ENCODE assay signal across 12 mouse cellular contexts in the genomic region with DNA sequence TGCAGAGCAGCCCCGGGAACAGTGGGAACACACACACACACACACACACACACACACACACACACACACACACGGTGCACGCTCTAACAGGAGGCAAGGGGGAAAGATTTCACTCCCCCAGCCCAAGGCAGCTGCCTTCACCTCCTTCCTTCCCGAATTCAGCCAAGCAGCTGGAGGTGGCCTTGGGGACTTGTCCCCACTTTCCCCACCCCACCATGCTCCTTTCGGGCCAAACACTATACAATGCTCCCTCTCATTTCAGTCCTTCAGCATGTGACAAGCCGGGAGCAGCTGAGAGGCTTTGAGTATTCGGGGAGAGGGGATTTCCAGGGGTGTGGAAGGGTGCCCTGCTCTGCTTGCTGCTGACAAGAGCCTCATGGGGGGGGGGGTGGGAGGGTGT. TPM values are rescaled to one million over a fixed set of nuclear protein-coding genes. Genes with fewer than 3 reads are reported as not detected.
DNase-seq lines count a peak whose midpoint lies in the region; ATAC-seq and TF ChIP-seq lines count a peak whose summit lies in the region.
"Had no signal": no experiment of that assay in that cellular context is flagged by ENCODE, and none has a peak within 500 bp of the region (broad histone marks: within the 10 kb centered on the region; RNA-seq: fewer than 3 reads in every experiment).

No protein-coding gene starts in this region.

- H3K4me2 ChIP-seq in lung, embryonic 15.5 days, result no peak overlapping the region
- no peak overlapping the region; the same call in 1 of the 2 replicates for H3K4me2 ChIP-seq in embryonic facial prominence, embryonic 13.5 days
- H3K4me2 ChIP-seq in intestine, postnatal 0 days (replicated peaks; ENCODE audit: low read depth), result peak overlapping the region; percentile 21; the same call in 1 of the 2 replicates
- no peak overlapping the region for H3K4me2 ChIP-seq in stomach, embryonic 16.5 days (ENCODE audit: low read depth, low read length)

- no peaks in the 10 kb centered on the region for H3K36me3 ChIP-seq in lung, embryonic 15.5 days
- no peaks in the 10 kb centered on the region for H3K36me3 ChIP-seq in embryonic facial prominence, embryonic 13.5 days
- H3K36me3 ChIP-seq in intestine, postnatal 0 days (ENCODE audit: control insufficient read depth, insufficient read depth), result no peaks in the 10 kb centered on the region; the same call in 1 of the 2 replicates
- H3K36me3 ChIP-seq in stomach, embryonic 16.5 days (ENCODE audit: control insufficient read depth, insufficient read depth, low read length), result no peaks in the 10 kb centered on the region

- H3K9me3 ChIP-seq in lung, embryonic 15.5 days, result no peaks in the 10 kb centered on the region
- H3K9me3 ChIP-seq in embryonic facial prominence, embryonic 13.5 days, result no peaks in the 10 kb centered on the region
- H3K9me3 ChIP-seq in intestine, postnatal 0 days (ENCODE audit: control insufficient read depth), result no peaks in the 10 kb centered on the region
- H3K9me3 ChIP-seq in stomach, embryonic 16.5 days (replicated peaks; ENCODE audit: control insufficient read depth, low read length), result no peaks in the 10 kb centered on the region

- H3K27me3 ChIP-seq in lung, embryonic 15.5 days, result peaks cover 7% of the 10 kb centered on the region; the same call in 1 of the 2 replicates
- H3K27me3 ChIP-seq in embryonic facial prominence, embryonic 13.5 days, result peaks cover 24% of the 10 kb centered on the region
- H3K27me3 ChIP-seq in intestine, postnatal 0 days (replicated peaks; ENCODE audit: control insufficient read depth, insufficient read depth, low read length), result no peaks in the 10 kb centered on the region
- no peaks in the 10 kb centered on the region for H3K27me3 ChIP-seq in stomach, embryonic 16.5 days (ENCODE audit: control insufficient read depth, insufficient read depth, low read length)

- no peak for TF ChIP-seq CTCF in intestine, postnatal 0 days (IDR thresholded peaks at IDR 0.05; ENCODE audit: low read depth)

- H3K9ac ChIP-seq in lung, embryonic 15.5 days, result no peak overlapping the region
- H3K9ac ChIP-seq in embryonic facial prominence, embryonic 13.5 days, result no peak overlapping the region
- 0 out of 2 replicates have a peak overlapping the region, but pooled peaks have one; percentile 17 for H3K9ac ChIP-seq in intestine, postnatal 0 days (ENCODE audit: low read depth, low read length)
- no peak overlapping the region; the same call in 1 of the 2 replicates for H3K9ac ChIP-seq in stomach, embryonic 16.5 days (ENCODE audit: low read length)

- no peak for ATAC-seq in lung, embryonic 15.5 days (ENCODE audit: borderline replicate concordance, extremely low read depth, low FRiP score, low TSS enrichment)
- no peak for ATAC-seq in embryonic facial prominence, embryonic 13.5 days (ENCODE audit: insufficient number of reproducible peaks, insufficient read depth, low FRiP score, low TSS enrichment, low read depth)
- ATAC-seq in intestine, postnatal 0 days, result no peak
- no peak for ATAC-seq in stomach, embryonic 16.5 days (ENCODE audit: insufficient read depth, low FRiP score)
- ATAC-seq: activated CD4-positive, CD25-positive, alpha-beta regulatory T cell, adult 4 months had no signal

- H3K27ac ChIP-seq in lung, embryonic 15.5 days, result 0 out of 2 replicates have a peak overlapping the region, but pooled peaks have one; percentile 13
- H3K27ac ChIP-seq in embryonic facial prominence, embryonic 13.5 days, result peak overlapping the region; percentile 66
- no peak overlapping the region for H3K27ac ChIP-seq in intestine, postnatal 0 days (ENCODE audit: low read depth, low read length)
- peak overlapping the region; percentile 64; the same call in 1 of the 2 replicates for H3K27ac ChIP-seq in stomach, embryonic 16.5 days (ENCODE audit: low read length)

- DNase-seq in lung, adult 18-20 months, result no peak
- DNase-seq in adrenal gland, postnatal 4 days (ENCODE audit: low spot score in 2 of 2), result no peak
- DNase-seq in frontal cortex, postnatal 10 days (ENCODE audit: low spot score in 2 of 2), result no peak
- DNase-seq: cerebellum, postnatal 36 days; thymus, postnatal 36 days had no signal

- peaks cover 64% of the 10 kb centered on the region for H3K4me1 ChIP-seq in lung, embryonic 15.5 days
- H3K4me1 ChIP-seq in embryonic facial prominence, embryonic 13.5 days, result peaks cover 38% of the 10 kb centered on the region
- peaks cover 18% of the 10 kb centered on the region for H3K4me1 ChIP-seq in intestine, postnatal 0 days (replicated peaks; ENCODE audit: control insufficient read depth, insufficient read depth, low read length)
- H3K4me1 ChIP-seq in stomach, embryonic 16.5 days (ENCODE audit: control insufficient read depth, insufficient read depth, low read length), result peaks cover 52% of the 10 kb centered on the region

- 21% methylated on average over 7 of the region's 7 CpGs for WGBS in lung, embryonic 15.5 days
- 22% methylated on average over 7 of the region's 7 CpGs for WGBS in embryonic facial prominence, embryonic 13.5 days
- 31% methylated on average over 7 of the region's 7 CpGs for WGBS in intestine, postnatal 0 days
- 35% methylated on average over 7 of the region's 7 CpGs for WGBS in stomach, embryonic 16.5 days

- H3K4me3 ChIP-seq in lung, embryonic 15.5 days, result no peak overlapping the region
- H3K4me3 ChIP-seq in embryonic facial prominence, embryonic 13.5 days, result no peak overlapping the region
- no peak overlapping the region for H3K4me3 ChIP-seq in intestine, postnatal 0 days (ENCODE audit: low read depth, low read length)
- no peak overlapping the region for H3K4me3 ChIP-seq in stomach, embryonic 16.5 days (replicated peaks; ENCODE audit: low read length)

RNA-seq across cellular contexts. Expression of a gene that starts 19.3 kb away (rescaled TPM):
- 5.2 and 6.8 TPM in 2 replicates for polyA plus RNA-seq in lung, embryonic 15.5 days (2015; fragmentation: Nextera tagmentation; extraction: Ambion mirVana)
- polyA plus RNA-seq in embryonic facial prominence, embryonic 13.5 days (2015; fragmentation: Nextera tagmentation; extraction: Ambion mirVana), result 7.6 and 8.4 TPM in 2 replicates
- 14.3 and 15.1 TPM in 2 replicates for polyA plus RNA-seq in intestine, postnatal 0 days (2015; fragmentation: Nextera tagmentation; extraction: Ambion mirVana)
- 8.2 and 8.5 TPM in 2 replicates for polyA plus RNA-seq in stomach, embryonic 16.5 days (2015; fragmentation: Nextera tagmentation; extraction: Ambion mirVana)
- total RNA-seq in adrenal gland, postnatal 4 days (2021), result 10 to 100 TPM; 15.7 to 21.0 TPM

RNA-seq across cellular contexts. Expression of a gene that starts 45.5 kb away (rescaled TPM):
- 0.54 and 0.71 TPM in 2 replicates for polyA plus RNA-seq in lung, embryonic 15.5 days (2015; fragmentation: Nextera tagmentation; extraction: Ambion mirVana)
- 0.96 and 1.2 TPM in 2 replicates for polyA plus RNA-seq in embryonic facial prominence, embryonic 13.5 days (2015; fragmentation: Nextera tagmentation; extraction: Ambion mirVana)
- 1.3 and 1.6 TPM in 2 replicates for polyA plus RNA-seq in intestine, postnatal 0 days (2015; fragmentation: Nextera tagmentation; extraction: Ambion mirVana)
- 3.0 and 3.9 TPM in 2 replicates for polyA plus RNA-seq in stomach, embryonic 16.5 days (2015; fragmentation: Nextera tagmentation; extraction: Ambion mirVana)
- 1 to 10 TPM; 3.8 to 4.4 TPM for total RNA-seq in adrenal gland, postnatal 4 days (2021)
- total RNA-seq: CH12.LX; granulocyte monocyte progenitor cell, adult 5-6 weeks had no signal

RNA-seq across cellular contexts. Expression of a gene that starts 52.3 kb away (rescaled TPM):
- polyA plus RNA-seq in lung, embryonic 15.5 days (2015; fragmentation: Nextera tagmentation; extraction: Ambion mirVana), result 66.4 and 69.8 TPM in 2 replicates
- 80.0 and 84.5 TPM in 2 replicates for polyA plus RNA-seq in embryonic facial prominence, embryonic 13.5 days (2015; fragmentation: Nextera tagmentation; extraction: Ambion mirVana)
- polyA plus RNA-seq in intestine, postnatal 0 days (2015; fragmentation: Nextera tagmentation; extraction: Ambion mirVana), result 35.6 and 41.8 TPM in 2 replicates
- 72.9 and 80.0 TPM in 2 replicates for polyA plus RNA-seq in stomach, embryonic 16.5 days (2015; fragmentation: Nextera tagmentation; extraction: Ambion mirVana)
- 10 to 100 TPM; 79.5 to 80.4 TPM for total RNA-seq in adrenal gland, postnatal 4 days (2021)

RNA-seq across cellular contexts. Expression of a gene that starts 52.4 kb away (rescaled TPM):
- polyA plus RNA-seq in lung, embryonic 15.5 days (2015; fragmentation: Nextera tagmentation; extraction: Ambion mirVana), result 13.5 and 14.4 TPM in 2 replicates
- 25.4 and 25.5 TPM in 2 replicates for polyA plus RNA-seq in embryonic facial prominence, embryonic 13.5 days (2015; fragmentation: Nextera tagmentation; extraction: Ambion mirVana)
- 6.9 and 7.7 TPM in 2 replicates for polyA plus RNA-seq in intestine, postnatal 0 days (2015; fragmentation: Nextera tagmentation; extraction: Ambion mirVana)
- 13.0 and 13.1 TPM in 2 replicates for polyA plus RNA-seq in stomach, embryonic 16.5 days (2015; fragmentation: Nextera tagmentation; extraction: Ambion mirVana)
- total RNA-seq in adrenal gland, postnatal 4 days (2021), result 10 to 100 TPM; 42.7 to 44.7 TPM
